Mouse (Mus musculus) T-cell, adult 2 months (primary cell): ENCODE data around the gene Adamtsl5.

ENCODE experiments used
- DNase-seq: peaks from one replicate; pipeline ENCODE4 v3.0.0; 2022; ENCODE audit warnings: low spot score

The Adamtsl5 gene

GRCm38 (mm10) chr10:80342305-80342748 is 5.9 kb downstream of the Adamtsl5 start:
- no peak for DNase-seq

- DNase-seq, result no peak
Measured at GRCm38 (mm10) chr10:80341491-80342304, 6.5 kb downstream of the Adamtsl5 start.

- no peak for DNase-seq
Measured at GRCm38 (mm10) chr10:80341026-80341425, 7.2 kb downstream of the Adamtsl5 start.

- peak; percentile 69 for DNase-seq
Measured at GRCm38 (mm10) chr10:80339941-80340750, 8.1 kb downstream of the Adamtsl5 start.

GRCm38 (mm10) chr10:80336263-80336662 is 11.9 kb downstream of the Adamtsl5 start:
- DNase-seq, result no peak

GRCm38 (mm10) chr10:80332525-80332989 is 15.7 kb downstream of the Adamtsl5 start:
- DNase-seq, result no peak

- no peak for DNase-seq
Measured at GRCm38 (mm10) chr10:80331636-80332524, 16.3 kb downstream of the Adamtsl5 start.

GRCm38 (mm10) chr10:80330888-80331287 is 17.3 kb downstream of the Adamtsl5 start:
- DNase-seq, result no peak

- no peak for DNase-seq
Measured at GRCm38 (mm10) chr10:80330084-80330483, 18.1 kb downstream of the Adamtsl5 start.

GRCm38 (mm10) chr10:80329273-80330081 is 18.7 kb downstream of the Adamtsl5 start, which contains the start of the genes Pcsk4 and Reep6:
Gene Pcsk4, minus strand, starts transcription at chr10:80329498.
Gene Reep6, plus strand, starts transcription at chr10:80329953.
- peak; percentile 83 for DNase-seq

GRCm38 (mm10) chr10:80325045-80325444 is 23.2 kb downstream of the Adamtsl5 start:
- no peak for DNase-seq

GRCm38 (mm10) chr10:80324120-80325037 is 23.8 kb downstream of the Adamtsl5 start:
- DNase-seq, result no peak

GRCm38 (mm10) chr10:80323261-80324119 is 24.7 kb downstream of the Adamtsl5 start:
- peak; percentile 52 for DNase-seq

GRCm38 (mm10) chr10:80322811-80323211 is 25.4 kb downstream of the Adamtsl5 start:
- DNase-seq, result peak; percentile 34

- DNase-seq, result no peak
Measured at GRCm38 (mm10) chr10:80321670-80322581, 26.3 kb downstream of the Adamtsl5 start.

- DNase-seq, result no peak
Measured at GRCm38 (mm10) chr10:80321014-80321669, 27.1 kb downstream of the Adamtsl5 start.

- DNase-seq, result peak; percentile 90
Measured at GRCm38 (mm10) chr10:80320340-80320760, 27.9 kb downstream of the Adamtsl5 start, which contains the start of gene 2310011J03Rik. Gene 2310011J03Rik, minus strand, starts transcription at chr10:80320537.
